8 mouse cellular contexts compared by ENCODE assay signal in genomic region chr7:56049831-56050321, GRCm38 (mm10). TPM values are rescaled to one million over a fixed set of nuclear protein-coding genes. Genes with fewer than 3 reads are reported as not detected.
DNase-seq lines count a peak whose midpoint lies in the region; ATAC-seq lines count a peak whose summit lies in the region.

Herc2 (plus strand) TSS chr7:56050196.

- peak; percentile 95 for ATAC-seq in megakaryocyte progenitor cell, adult 5-6 weeks (replicated peaks; ENCODE audit: poor library complexity)

- DNase-seq in adipocyte (ENCODE audit: low spot score), result peak; percentile 98
- DNase-seq in embryo, embryonic 10 days (ENCODE audit: low spot score), result peak; percentile 100
- peak; percentile 99 for DNase-seq in gastrocnemius, postnatal 10 days
- DNase-seq in induced T-regulatory cell, adult 2 months (ENCODE audit: low read depth), result peak; percentile 99
- DNase-seq in left cerebral cortex, adult 9 months (ENCODE audit: low spot score in 2 of 2), result peak; percentile 98 to 99
- peak; percentile 100 for DNase-seq in right cerebral cortex, postnatal 14 days
- peak; percentile 96 to 99 for DNase-seq in urinary bladder, postnatal 36 days (ENCODE audit: low spot score in 2 of 2)

RNA-seq across cellular contexts. Expression of gene Herc2, which starts in this region (rescaled TPM):
- 10 to 100 TPM; 30.3 to 35.7 TPM for total RNA-seq in gastrocnemius, postnatal 10 days (2021)
- total RNA-seq in megakaryocyte progenitor cell, adult 5-6 weeks (2015), result 23.0 and 33.9 TPM in 2 replicates
- 29.2 and 35.8 TPM in 2 replicates for total RNA-seq in megakaryocyte progenitor cell, adult 5-6 weeks (2017)

Comparison
In these comparisons a context has a peak if more than half of its experiments do, and no peak if none do; other contexts are left out.
1. Peak in every context shown above with its lines: DNase-seq and ATAC-seq.